Mouse (Mus musculus) forebrain, embryonic 16.5 days (tissue): ENCODE results near the gene Gab1. TPM values are rescaled to one million over a fixed set of nuclear protein-coding genes. Genes with fewer than 3 reads are reported as not detected.

Source experiments
- ATAC-seq: fragments of 200-750 bp; cut with Nextera tagmentation; 2 replicates; pipeline ENCODE4 v1.8.0; 2017; ENCODE audit warnings: mild to moderate bottlenecking, moderate library complexity
- H3K27ac ChIP-seq: fragments of 300-500 bp; sonication (generic); 2 replicates; pipeline ENCODE4 v1.5.1; 2014; ENCODE audit warnings: low read length, control low read depth
- H3K27me3 ChIP-seq: fragments of 300-500 bp; sonication (generic); replicated peaks from 2 replicates; pipeline ENCODE4 v1.6.1; 2014; ENCODE audit warnings: low read length; ENCODE audit not compliant: control insufficient read depth, insufficient read depth
- H3K36me3 ChIP-seq: fragments of 300-500 bp; sonication (generic); 2 replicates; pipeline ENCODE4 v1.6.1; 2014; ENCODE audit not compliant: control insufficient read depth, insufficient read depth
- H3K4me1 ChIP-seq: fragments of 300-500 bp; sonication (generic); replicated peaks from 2 replicates; pipeline ENCODE4 v1.6.1; 2014; ENCODE audit warnings: low read length; ENCODE audit not compliant: control insufficient read depth, insufficient read depth
- H3K4me2 ChIP-seq: fragments of 300-500 bp; sonication (generic); 2 replicates; pipeline ENCODE4 v1.6.1; 2014; ENCODE audit warnings: mild to moderate bottlenecking, low read length, control low read depth
- H3K4me3 ChIP-seq: fragments of 300-500 bp; sonication (generic); replicated peaks from 2 replicates; pipeline ENCODE4 v1.5.1; 2014; ENCODE audit warnings: mild to moderate bottlenecking, low read length, control low read depth
- H3K9ac ChIP-seq: fragments of 300-500 bp; sonication (generic); replicated peaks from 2 replicates; pipeline ENCODE4 v1.6.1; 2014; ENCODE audit warnings: low read depth, low read length, control low read depth
- H3K9me3 ChIP-seq: fragments of 300-500 bp; sonication (generic); 2 replicates; pipeline ENCODE4 v1.6.1; 2016; ENCODE audit warnings: low read length; ENCODE audit not compliant: control insufficient read depth
- WGBS: fragments of 180-500 bp; shearing (Covaris S2); extraction: QIAGEN DNeasy Blood & Tissue Kit; methylation state at CpG from one replicate; pipeline ENCODE4 v1.1.7; 2014; 5-methylcytosine and 5-hydroxymethylcytosine counted together
- polyA plus RNA-seq: library from polyadenylated mRNA; unstranded; fragments of >200 nt; fragmentation: Nextera tagmentation; extraction: Ambion mirVana; gene quantifications from 2 replicates; pipeline ENCODE4 v1.2.1, GENCODE M21; 2015

Gene Gab1
- polyA plus RNA-seq: 10.6 and 11.8 TPM in 2 replicates

DNA sequence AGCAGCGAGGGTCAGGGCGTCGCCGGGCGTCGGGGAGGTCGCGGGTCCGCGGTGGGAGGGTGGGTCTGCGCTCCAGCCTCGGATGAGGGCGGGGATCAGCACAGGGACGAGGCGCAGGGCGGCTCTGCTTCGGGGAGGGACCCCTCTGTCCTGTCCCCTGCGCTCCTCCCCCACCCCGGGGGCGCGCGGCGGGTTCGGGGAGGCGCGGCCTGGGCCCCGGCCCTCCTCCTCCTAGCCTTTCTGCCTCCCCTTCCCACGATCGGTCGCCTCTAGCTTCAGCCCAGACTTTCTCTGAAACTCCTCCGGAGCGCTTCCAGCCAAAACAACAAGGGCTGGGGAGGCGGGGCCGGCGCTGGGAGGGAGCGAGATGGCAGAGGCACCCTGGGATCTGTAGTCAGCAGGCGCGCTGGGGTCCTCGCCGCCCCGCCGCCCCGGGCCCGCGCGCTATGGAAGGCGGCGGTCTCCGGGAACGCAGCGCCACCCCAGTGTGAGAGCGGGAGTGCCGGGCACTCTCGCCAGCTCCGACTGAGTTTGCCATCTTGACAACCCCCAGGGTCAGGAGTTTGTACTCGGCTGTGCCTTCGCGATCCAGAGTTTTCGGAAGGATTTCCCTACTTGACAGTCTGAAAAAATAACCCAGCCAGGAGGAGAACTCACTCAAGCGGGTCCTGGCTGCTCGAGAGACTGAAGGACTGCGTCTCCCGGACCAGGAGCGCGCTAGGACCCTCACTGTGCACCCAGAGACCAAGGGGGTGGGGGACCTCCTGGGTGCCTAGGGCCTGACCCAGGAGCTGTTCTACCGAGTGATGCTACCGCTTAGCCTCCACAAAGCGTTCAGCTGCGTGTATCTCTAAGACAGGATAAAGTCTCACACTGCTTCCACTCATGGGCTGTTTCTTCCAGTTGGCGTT lies at the start of gene Gab1:
Gene Gab1 (minus strand): TSS at position 324 of the 911 bp plus-strand sequence.
- Histone ChIP-seq H3K4me1 (peaks cover 25% of the 10 kb centered on the region), H3K9ac (peak within 1 kb of the TSS; percentile 82), H3K27me3 (no peaks in the 10 kb centered on the region), H3K9me3 (no peaks in the 10 kb centered on the region), H3K4me2 (peak within 1 kb of the TSS; percentile 90), H3K27ac (peak within 1 kb of the TSS; percentile 93), H3K36me3 (no peaks in the 10 kb centered on the region), H3K4me3 (peak within 1 kb of the TSS; percentile 90)
- under 1% methylated on average over 55 of the region's 70 CpGs for WGBS
- peak; percentile 97 for ATAC-seq

GRCm38 (mm10) chr8:80928770-80929169 lies 48.5 kb upstream of the Gab1 start:
- no peak for ATAC-seq
- Histone ChIP-seq H3K9ac (no peak overlapping the region), H3K36me3 (no peaks in the 10 kb centered on the region), H3K4me3 (no peak overlapping the region), H3K27ac (no peak overlapping the region), H3K9me3 (no peaks in the 10 kb centered on the region), H3K4me1 (no peaks in the 10 kb centered on the region), H3K4me2 (no peak overlapping the region), H3K27me3 (no peaks in the 10 kb centered on the region)

DNA sequence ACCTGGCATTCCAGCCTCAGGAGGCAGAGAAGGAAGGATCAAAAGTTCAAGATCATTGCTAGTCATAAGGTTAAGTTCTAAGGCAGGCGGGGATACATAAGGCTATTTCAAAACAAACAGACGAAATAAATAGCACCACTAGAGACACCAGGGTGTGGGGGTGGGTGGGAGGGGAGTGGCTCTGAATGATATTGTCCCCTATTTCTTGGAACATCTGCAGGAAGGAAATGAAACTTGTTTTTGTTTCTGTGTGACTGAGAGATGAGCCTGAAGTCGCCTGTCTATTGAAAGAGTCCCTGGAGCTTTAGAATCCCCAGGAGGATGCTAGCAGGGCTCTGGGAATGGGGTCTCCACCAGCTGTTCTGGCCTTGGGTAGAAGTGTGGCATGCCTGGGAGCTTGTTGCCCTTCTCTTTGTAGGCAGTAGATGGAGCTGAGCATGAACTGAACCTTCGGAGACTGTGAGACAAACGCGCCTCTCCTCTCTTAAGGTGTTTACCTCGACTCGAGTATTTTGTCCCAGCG lies 43.5 kb upstream of the Gab1 start:
- Histone ChIP-seq H3K4me3 (no peak overlapping the region), H3K27ac (no peak overlapping the region), H3K4me2 (no peak overlapping the region), H3K27me3 (no peaks in the 10 kb centered on the region), H3K9ac (no peak overlapping the region), H3K9me3 (no peaks in the 10 kb centered on the region), H3K36me3 (no peaks in the 10 kb centered on the region), H3K4me1 (peaks cover 7% of the 10 kb centered on the region)
- WGBS: 85% methylated on average over 9 of the region's 9 CpGs
- ATAC-seq: no peak

DNA sequence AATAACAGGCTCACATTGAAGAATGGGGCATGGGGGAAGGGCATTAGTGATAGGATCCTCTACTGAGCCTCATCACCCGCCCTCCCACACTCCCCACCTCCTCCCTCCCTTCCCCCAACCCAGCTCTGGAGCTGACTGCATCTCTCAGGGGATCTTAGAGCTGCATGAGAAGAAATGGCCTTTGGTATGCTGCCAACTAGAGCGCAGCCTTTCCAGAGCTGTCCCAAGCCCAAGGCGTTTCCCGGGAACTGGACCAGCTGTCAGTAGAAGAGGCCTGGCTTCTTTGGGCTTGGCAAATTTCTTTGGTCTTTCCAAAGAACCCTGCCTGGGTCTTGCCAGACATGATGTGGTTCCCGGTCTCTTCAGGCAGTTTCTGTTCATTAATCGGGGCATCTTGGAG lies 42.3 kb upstream of the Gab1 start:
- no peak overlapping the region for H3K27ac ChIP-seq
- ATAC-seq: peak; percentile 87
- no peak overlapping the region for H3K9ac ChIP-seq
- H3K4me1 ChIP-seq: peaks cover 7% of the 10 kb centered on the region
- H3K4me2 ChIP-seq: no peak overlapping the region
- no peaks in the 10 kb centered on the region for H3K27me3 ChIP-seq
- WGBS: 39% methylated on average over 6 of the region's 6 CpGs
- H3K4me3 ChIP-seq: no peak overlapping the region
- no peaks in the 10 kb centered on the region for H3K9me3 ChIP-seq
- no peaks in the 10 kb centered on the region for H3K36me3 ChIP-seq

- no peaks in the 10 kb centered on the region for H3K9me3 ChIP-seq
- H3K4me1 ChIP-seq: peaks cover 7% of the 10 kb centered on the region
- H3K4me2 ChIP-seq: no peak overlapping the region
- 65% methylated on average over 4 of the region's 4 CpGs for whole genome bisulfite sequencing
- H3K27me3 ChIP-seq: no peaks in the 10 kb centered on the region
- H3K9ac ChIP-seq: no peak overlapping the region
- peak; percentile 85 for ATAC-seq
- H3K4me3 ChIP-seq: no peak overlapping the region
- H3K27ac ChIP-seq: no peak overlapping the region
- no peaks in the 10 kb centered on the region for H3K36me3 ChIP-seq
These were observed 38.8 kb upstream of the Gab1 start for GRCm38 (mm10) chr8:80919130-80919529.

DNA sequence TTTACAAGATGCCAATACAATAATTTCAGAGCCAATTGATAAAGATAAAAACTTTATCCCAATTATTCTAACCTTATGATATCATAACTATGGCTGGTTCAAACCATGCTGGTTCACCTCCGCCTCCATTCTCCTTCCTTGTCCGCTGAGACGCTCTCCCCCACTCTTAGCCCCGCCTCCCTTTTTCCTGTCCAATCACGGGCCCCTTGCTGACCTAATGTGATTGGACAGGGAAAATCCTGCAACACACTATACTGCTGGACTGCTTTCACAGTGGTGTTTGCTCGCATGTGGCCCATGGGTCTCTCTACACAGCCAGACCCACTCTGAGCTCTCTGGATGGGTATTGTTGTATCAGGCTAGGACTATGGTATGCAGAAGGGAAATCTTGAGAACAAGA lies 38.2 kb upstream of the Gab1 start:
- WGBS: 88% methylated on average over 6 of the region's 6 CpGs
- ATAC-seq: no peak
- Histone ChIP-seq H3K4me3 (no peak overlapping the region), H3K9ac (no peak overlapping the region), H3K4me1 (peaks cover 7% of the 10 kb centered on the region), H3K36me3 (no peaks in the 10 kb centered on the region), H3K27ac (no peak overlapping the region), H3K4me2 (no peak overlapping the region), H3K9me3 (no peaks in the 10 kb centered on the region), H3K27me3 (no peaks in the 10 kb centered on the region)

- no peaks in the 10 kb centered on the region for H3K9me3 ChIP-seq
These were observed 36.3 kb upstream of the Gab1 start for GRCm38 (mm10) chr8:80916463-80917235.

DNA sequence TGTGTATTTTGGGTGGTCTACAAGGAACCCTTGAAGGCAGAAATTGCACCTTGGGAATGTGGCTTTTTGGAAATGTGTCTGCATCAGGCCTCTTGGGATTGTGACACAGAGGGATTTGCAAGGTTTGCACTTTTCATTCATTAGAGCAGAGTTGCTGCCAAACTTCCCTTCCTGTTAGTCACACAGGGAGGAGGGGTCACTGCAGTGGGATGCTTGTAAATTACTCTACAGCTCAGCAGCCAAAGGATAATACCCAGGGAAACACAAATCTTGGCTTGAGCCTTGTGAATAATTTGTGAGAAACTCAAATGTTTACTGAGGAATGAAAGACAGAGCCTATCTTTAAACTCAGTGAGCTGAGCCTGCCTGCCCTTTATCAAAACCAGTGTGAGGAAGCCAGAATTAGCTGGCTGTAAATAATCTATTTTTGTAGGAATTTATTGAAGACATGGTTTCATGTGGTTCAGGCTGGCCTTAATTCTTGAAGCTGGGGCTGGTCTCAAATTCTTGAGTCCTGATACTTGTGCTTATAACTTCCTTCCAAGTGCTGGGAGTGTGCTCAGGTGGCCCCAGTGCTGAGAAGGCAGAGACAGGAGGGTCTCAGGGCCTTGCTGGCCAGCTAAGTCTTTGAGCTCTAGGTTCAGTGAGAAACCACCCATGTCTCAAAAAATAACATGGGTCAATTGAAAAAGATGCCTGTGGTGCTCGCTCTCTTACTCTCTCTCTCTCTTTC lies 32.9 kb upstream of the Gab1 start:
- 100% methylated on average over 1 of the region's 1 CpGs for WGBS
- peak; percentile 92 for ATAC-seq
- Histone ChIP-seq H3K36me3 (no peaks in the 10 kb centered on the region), H3K27ac (no peak overlapping the region), H3K4me2 (no peak overlapping the region), H3K9ac (no peak overlapping the region), H3K9me3 (no peaks in the 10 kb centered on the region), H3K27me3 (no peaks in the 10 kb centered on the region), H3K4me1 (peaks cover 5% of the 10 kb centered on the region), H3K4me3 (no peak overlapping the region)

More at GRCm38 (mm10) chr8:80916463-80917235, 36.3 kb upstream of the Gab1 start:
- WGBS: 87% methylated on average over 11 of the region's 11 CpGs
- Histone ChIP-seq H3K27ac (no peak overlapping the region), H3K4me3 (no peak overlapping the region), H3K27me3 (no peaks in the 10 kb centered on the region), H3K9ac (no peak overlapping the region), H3K4me2 (no peak overlapping the region), H3K36me3 (no peaks in the 10 kb centered on the region), H3K4me1 (peaks cover 5% of the 10 kb centered on the region)
- no peak for ATAC-seq

DNA sequence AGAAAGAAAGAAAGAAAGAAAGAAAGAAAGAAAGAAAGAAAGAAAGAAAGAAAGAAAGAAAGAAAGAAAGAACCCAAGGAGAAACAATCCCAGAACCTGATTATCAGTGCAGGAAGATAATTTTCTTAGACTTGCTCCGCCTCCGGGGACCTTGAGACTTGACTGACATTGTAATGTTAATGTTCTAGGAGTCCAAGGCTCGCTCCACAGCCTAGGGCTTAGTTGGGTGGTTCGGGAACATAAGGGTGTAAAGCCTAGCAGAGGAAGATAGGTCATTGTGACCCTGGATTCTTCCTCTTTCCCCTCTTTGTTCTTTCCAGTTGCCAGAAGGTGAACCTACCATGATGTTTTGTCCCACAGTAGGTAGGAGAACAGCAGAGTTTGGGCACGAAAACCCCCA lies 31.1 kb upstream of the Gab1 start:
- WGBS: 80% methylated on average over 5 of the region's 5 CpGs
- no peaks in the 10 kb centered on the region for H3K36me3 ChIP-seq

More for the DNA sequence above, 31.1 kb upstream of the Gab1 start:
- H3K27ac ChIP-seq: no peak overlapping the region
- H3K9ac ChIP-seq: no peak overlapping the region
- no peaks in the 10 kb centered on the region for H3K27me3 ChIP-seq
- no peaks in the 10 kb centered on the region for H3K9me3 ChIP-seq
- peaks cover 5% of the 10 kb centered on the region for H3K4me1 ChIP-seq
- no peak for ATAC-seq
- H3K4me3 ChIP-seq: no peak overlapping the region
- H3K4me2 ChIP-seq: no peak overlapping the region
